ENCODE assay signal across 17 mouse cellular contexts in genomic region chr8:106145331-106145730, GRCm38 (mm10). TPM values are rescaled to one million over a fixed set of nuclear protein-coding genes. Genes with fewer than 3 reads are reported as not detected.
DNase-seq lines count a peak whose midpoint lies in the region; ATAC-seq and TF ChIP-seq lines count a peak whose summit lies in the region.
"Had no signal": no experiment of that assay in that cellular context is flagged by ENCODE, and none has a peak within 500 bp of the region (broad histone marks: within the 10 kb centered on the region; RNA-seq: fewer than 3 reads in every experiment).

No protein-coding gene starts in this region.

- no peak overlapping the region for H3K4me3 ChIP-seq in gastrocnemius, adult 2 months
- H3K4me3 ChIP-seq: embryonic facial prominence, embryonic 13.5 days; forebrain, embryonic 15.5 days had no signal

- no peak for TF ChIP-seq CTCF in gastrocnemius, adult 2 months (IDR thresholded peaks at IDR 0.05)

- H3K27ac ChIP-seq in gastrocnemius, adult 2 months: 0 out of 2 replicates have a peak overlapping the region, but pooled peaks have one; percentile 10
- H3K27ac ChIP-seq: embryonic facial prominence, embryonic 13.5 days; forebrain, embryonic 15.5 days had no signal

- DNase-seq in gastrocnemius, adult 2 months: no peak
- DNase-seq in gastrocnemius, postnatal 36 days: no peak
- DNase-seq in 3134 (ENCODE audit: extremely low read depth, insufficient read length, low spot score) (peak; percentile 62), NIH3T3 (ENCODE audit: low read depth) (peak; percentile 95)
- DNase-seq in lung, postnatal 14 days: peak; percentile 46
- DNase-seq: cerebellum, adult 11 months; cerebellum, postnatal 10 days; kidney, adult 18-20 months; kidney, postnatal 10 days; left cerebral cortex, postnatal 4 days; liver; liver, postnatal 0 days; retina, postnatal 1 day had no signal

- no peak for ATAC-seq in megakaryocyte-erythroid progenitor cell, adult 5-6 weeks (replicated peaks; ENCODE audit: low FRiP score, low TSS enrichment, poor library complexity, severe bottlenecking)
- no peak for ATAC-seq in CD4-positive, CD25-positive, alpha-beta regulatory T cell, adult 4 months
- ATAC-seq: forebrain, embryonic 15.5 days; liver, postnatal 0 days had no signal

- intact Hi-C loops in gastrocnemius, adult 2 months (cut with DNase I): no loop called here
- intact Hi-C loops in gastrocnemius, postnatal 36 days (cut with DNase I): loop anchor here (10.0 kb wide), 1 partner anchor 259 kb away; no protein-coding TSS in a partner anchor

RNA-seq across cellular contexts. Expression of gene Pla2g15, which starts 4.9 kb away (rescaled TPM):
- 1 to 10 TPM; 3.5 TPM for total RNA-seq in gastrocnemius, adult 2 months (2021)
- total RNA-seq in gastrocnemius, postnatal 36 days (2021): 1 to 10 TPM; 2.8 to 3.0 TPM
- 2.7 and 3.2 TPM in 2 replicates for total RNA-seq in megakaryocyte-erythroid progenitor cell, adult 5-6 weeks (2014; fragmentation: Nextera tagmentation)
- 0.84 and 3.2 TPM in 2 replicates for total RNA-seq in megakaryocyte-erythroid progenitor cell, adult 5-6 weeks (2017)
- 1 to 10 TPM; 4.8 to 7.7 TPM for polyA plus RNA-seq in CD4-positive, CD25-positive, alpha-beta regulatory T cell, adult 4 months (2017; shearing (Covaris generic))

RNA-seq across cellular contexts. Expression of gene Esrp2, which starts 8.6 kb away (rescaled TPM):
- not detected for total RNA-seq in gastrocnemius, adult 2 months (2021)
- under 1 TPM in 1 of 2 experiments, not detected in 1; 0.26 TPM for total RNA-seq in gastrocnemius, postnatal 36 days (2021)
- total RNA-seq in megakaryocyte-erythroid progenitor cell, adult 5-6 weeks (2014; fragmentation: Nextera tagmentation): 0.68 and 1.4 TPM in 2 replicates
- not detected in 2 replicates for total RNA-seq in megakaryocyte-erythroid progenitor cell, adult 5-6 weeks (2017)
- not detected for polyA plus RNA-seq in CD4-positive, CD25-positive, alpha-beta regulatory T cell, adult 4 months (2017; shearing (Covaris generic))
- total RNA-seq: left cerebral cortex, postnatal 4 days had no signal

RNA-seq across cellular contexts. Expression of gene Slc7a6, which starts 23.3 kb away (rescaled TPM):
- total RNA-seq in gastrocnemius, adult 2 months (2021): 10 to 100 TPM; 10.5 to 11.5 TPM
- 10 to 100 TPM in 1 of 2 experiments, 1 to 10 TPM in 1; 5.9 to 10.1 TPM for total RNA-seq in gastrocnemius, postnatal 36 days (2021)
- 2.6 and 4.2 TPM in 2 replicates for total RNA-seq in megakaryocyte-erythroid progenitor cell, adult 5-6 weeks (2014; fragmentation: Nextera tagmentation)
- total RNA-seq in megakaryocyte-erythroid progenitor cell, adult 5-6 weeks (2017): 5.1 and 6.7 TPM in 2 replicates
- 10 to 100 TPM; 28.6 to 43.7 TPM for polyA plus RNA-seq in CD4-positive, CD25-positive, alpha-beta regulatory T cell, adult 4 months (2017; shearing (Covaris generic))

Comparison
In these comparisons a context has a peak if more than half of its experiments do, and no peak if none do; other contexts are left out.
1. DNase-seq: peak in 3134 (single experiment), NIH3T3 (single experiment) and lung, postnatal 14 days (single experiment); none in gastrocnemius, adult 2 months (single experiment) and gastrocnemius, postnatal 36 days (0 of 2).